Mouse (Mus musculus): ENCODE data around the gene Gm10096.
"Not testable (repeated sequence)": the region's sequence is repeated elsewhere in the genome, so short reads cannot be mapped to it uniquely, and the experiment has no call there.

Gm10096 gene

GRCm38 (mm10) chrX:28954602-28955001 is at the start of gene Gm10096:
Gene Gm10096, minus strand, starts transcription at chrX:28954702.
- not testable (repeated sequence) for DNase-seq (ENCODE audit: low spot score in 2 of 2)
